Mouse (Mus musculus): Measurements from ENCODE around the gene C730034F03Rik. TPM values are rescaled to one million over a fixed set of nuclear protein-coding genes. Genes with fewer than 3 reads are reported as not detected.

Gene C730034F03Rik
- polyA plus RNA-seq, 1 experiment from 2014 or later, result 6.2 TPM

GRCm38 (mm10) chr15:89434136-89434535 is 4.7 kb downstream of the C730034F03Rik start:
- no peak overlapping the region for H3K9ac ChIP-seq
- no peaks in the 10 kb centered on the region for H3K9me3 ChIP-seq
- WGBS, result 76% methylated on average over 3 of the region's 3 CpGs
- no peak overlapping the region for H3K4me2 ChIP-seq
- H3K4me1 ChIP-seq (replicated peaks), result peaks cover 17% of the 10 kb centered on the region
- H3K27me3 ChIP-seq, result no peaks in the 10 kb centered on the region
- no peak overlapping the region for H3K27ac ChIP-seq (replicated peaks)
- no peak for ATAC-seq (ENCODE audit: low FRiP score, low read depth)
- no peak overlapping the region for H3K4me3 ChIP-seq
- no peaks in the 10 kb centered on the region for H3K36me3 ChIP-seq

GRCm38 (mm10) chr15:89435878-89436277 is 6.5 kb downstream of the C730034F03Rik start:
- Histone ChIP-seq H3K9me3 (no peaks in the 10 kb centered on the region), H3K27me3 (no peaks in the 10 kb centered on the region), H3K4me2 (no peak overlapping the region), H3K27ac (replicated peaks) (no peak overlapping the region), H3K4me3 (no peak overlapping the region), H3K4me1 (replicated peaks) (peaks cover 11% of the 10 kb centered on the region), H3K9ac (no peak overlapping the region), H3K36me3 (no peaks in the 10 kb centered on the region)
- 92% methylated on average over 5 of the region's 5 CpGs for whole genome bisulfite sequencing
- no peak for ATAC-seq (ENCODE audit: low FRiP score, low read depth)

GRCm38 (mm10) chr15:89442486-89443070 is 13.2 kb downstream of the C730034F03Rik start:
- Histone ChIP-seq H3K27me3 (no peaks in the 10 kb centered on the region), H3K4me1 (replicated peaks) (no peaks in the 10 kb centered on the region), H3K4me2 (no peak overlapping the region), H3K4me3 (no peak overlapping the region), H3K27ac (replicated peaks) (0 out of 2 replicates have a peak overlapping the region, but pooled peaks have one; percentile 15), H3K9ac (no peak overlapping the region), H3K36me3 (no peaks in the 10 kb centered on the region), H3K9me3 (no peaks in the 10 kb centered on the region)
- ATAC-seq (ENCODE audit: low FRiP score, low read depth), result no peak
- WGBS, result 36% methylated on average over 8 of the region's 8 CpGs

- Histone ChIP-seq H3K36me3 (peaks cover 15% of the 10 kb centered on the region), H3K9ac (peak overlapping the region; percentile 85), H3K4me2 (peak overlapping the region; percentile 76), H3K27ac (replicated peaks) (peak overlapping the region; percentile 90), H3K27me3 (0 out of 2 replicates have a peak, but pooled peaks cover 3% of the 10 kb centered on the region), H3K4me1 (replicated peaks) (peaks cover 28% of the 10 kb centered on the region), H3K9me3 (no peaks in the 10 kb centered on the region), H3K4me3 (peak overlapping the region; percentile 79)
- 5% methylated on average over 24 of the region's 24 CpGs for WGBS
- ATAC-seq (ENCODE audit: low FRiP score, low read depth), result peak; percentile 84
Observed at GRCm38 (mm10) chr15:89452906-89453864, 23.8 kb downstream of the C730034F03Rik start.

- ATAC-seq (ENCODE audit: low FRiP score, low read depth), result peak; percentile 80
- Histone ChIP-seq H3K4me3 (peak within 1 kb of the TSS; percentile 79), H3K36me3 (peaks cover 22% of the 10 kb centered on the region), H3K9me3 (no peaks in the 10 kb centered on the region), H3K9ac (peak within 1 kb of the TSS; percentile 85), H3K27ac (replicated peaks) (peak within 1 kb of the TSS; percentile 90), H3K4me2 (peak within 1 kb of the TSS; percentile 76), H3K4me1 (replicated peaks) (peaks cover 28% of the 10 kb centered on the region), H3K27me3 (0 out of 2 replicates have a peak, but pooled peaks cover 3% of the 10 kb centered on the region)
- under 1% methylated on average over 48 of the region's 53 CpGs for WGBS
Observed at GRCm38 (mm10) chr15:89453865-89454478, 24.6 kb downstream of the C730034F03Rik start, which contains the start of gene Mapk8ip2. Gene Mapk8ip2 (plus strand): TSS chr15:89453913.

- peak overlapping the region; percentile 76 for H3K4me2 ChIP-seq
- ATAC-seq (ENCODE audit: low FRiP score, low read depth), result no peak
- 11% methylated on average over 4 of the region's 6 CpGs for WGBS
- H3K9ac ChIP-seq, result peak overlapping the region; percentile 85
- peak overlapping the region; percentile 79 for H3K4me3 ChIP-seq
- 0 out of 2 replicates have a peak, but pooled peaks cover 3% of the 10 kb centered on the region for H3K27me3 ChIP-seq
- H3K36me3 ChIP-seq, result peaks cover 25% of the 10 kb centered on the region
- H3K9me3 ChIP-seq, result no peaks in the 10 kb centered on the region
- H3K4me1 ChIP-seq (replicated peaks), result peaks cover 28% of the 10 kb centered on the region
- H3K27ac ChIP-seq (replicated peaks), result peak overlapping the region; percentile 90
Observed at GRCm38 (mm10) chr15:89454857-89455256, 25.5 kb downstream of the C730034F03Rik start.

GRCm38 (mm10) chr15:89455642-89456041 is 26.3 kb downstream of the C730034F03Rik start:
- Histone ChIP-seq H3K9ac (no peak overlapping the region), H3K9me3 (no peaks in the 10 kb centered on the region), H3K36me3 (peaks cover 30% of the 10 kb centered on the region), H3K27ac (replicated peaks) (no peak overlapping the region), H3K4me1 (replicated peaks) (peaks cover 28% of the 10 kb centered on the region), H3K27me3 (0 out of 2 replicates have a peak, but pooled peaks cover 3% of the 10 kb centered on the region), H3K4me3 (peak overlapping the region; percentile 79), H3K4me2 (peak overlapping the region; percentile 76)
- WGBS, result 66% methylated on average over 6 of the region's 6 CpGs
- no peak for ATAC-seq (ENCODE audit: low FRiP score, low read depth)

GRCm38 (mm10) chr15:89458942-89459341 is 29.6 kb downstream of the C730034F03Rik start:
- H3K36me3 ChIP-seq, result peaks cover 58% of the 10 kb centered on the region
- no peak overlapping the region for H3K9ac ChIP-seq
- H3K27me3 ChIP-seq, result no peaks in the 10 kb centered on the region
- ATAC-seq (ENCODE audit: low FRiP score, low read depth), result no peak
- H3K4me1 ChIP-seq (replicated peaks), result peaks cover 18% of the 10 kb centered on the region
- 91% methylated on average over 15 of the region's 15 CpGs for WGBS
- H3K4me3 ChIP-seq, result no peak overlapping the region
- no peak overlapping the region for H3K4me2 ChIP-seq
- H3K27ac ChIP-seq (replicated peaks), result no peak overlapping the region
- no peaks in the 10 kb centered on the region for H3K9me3 ChIP-seq

GRCm38 (mm10) chr15:89459821-89460220 is 30.4 kb downstream of the C730034F03Rik start:
- Histone ChIP-seq H3K27ac (replicated peaks) (no peak overlapping the region), H3K9me3 (no peaks in the 10 kb centered on the region), H3K36me3 (peaks cover 58% of the 10 kb centered on the region), H3K4me2 (no peak overlapping the region), H3K4me3 (no peak overlapping the region), H3K27me3 (no peaks in the 10 kb centered on the region), H3K9ac (no peak overlapping the region), H3K4me1 (replicated peaks) (peaks cover 14% of the 10 kb centered on the region)
- no peak for ATAC-seq (ENCODE audit: low FRiP score, low read depth)
- 91% methylated on average over 7 of the region's 7 CpGs for WGBS

GRCm38 (mm10) chr15:89460298-89460697 is 30.9 kb downstream of the C730034F03Rik start:
- Histone ChIP-seq H3K4me2 (no peak overlapping the region), H3K4me3 (no peak overlapping the region), H3K27me3 (no peaks in the 10 kb centered on the region), H3K9ac (no peak overlapping the region), H3K9me3 (no peaks in the 10 kb centered on the region), H3K27ac (replicated peaks) (no peak overlapping the region), H3K36me3 (peaks cover 58% of the 10 kb centered on the region), H3K4me1 (replicated peaks) (peaks cover 14% of the 10 kb centered on the region)
- ATAC-seq (ENCODE audit: low FRiP score, low read depth), result no peak
- WGBS, result 82% methylated on average over 10 of the region's 10 CpGs

GRCm38 (mm10) chr15:89461321-89461720 is 31.9 kb downstream of the C730034F03Rik start:
- H3K4me2 ChIP-seq, result no peak overlapping the region
- no peak overlapping the region for H3K27ac ChIP-seq (replicated peaks)
- H3K4me1 ChIP-seq (replicated peaks), result peaks cover 5% of the 10 kb centered on the region; the same call in 1 of the 2 replicates
- no peaks in the 10 kb centered on the region for H3K9me3 ChIP-seq
- no peak overlapping the region for H3K4me3 ChIP-seq
- ATAC-seq (ENCODE audit: low FRiP score, low read depth), result no peak
- no peak overlapping the region for H3K9ac ChIP-seq
- 86% methylated on average over 15 of the region's 15 CpGs for WGBS
- H3K36me3 ChIP-seq, result peaks cover 58% of the 10 kb centered on the region
- no peaks in the 10 kb centered on the region for H3K27me3 ChIP-seq

Measured in hindbrain, embryonic 15.5 days (tissue).